Mouse (Mus musculus) kidney, embryonic 16.5 days (tissue): ENCODE measurements around the gene Ston1. TPM values are rescaled to one million over a fixed set of nuclear protein-coding genes. Genes with fewer than 3 reads are reported as not detected.

Experiments used
- ATAC-seq: fragments of 200-750 bp; cut with Nextera tagmentation; 2 replicates; pipeline ENCODE4 v1.8.0; 2017; ENCODE audit warnings: moderate TSS enrichment; ENCODE audit not compliant: low FRiP score, low TSS enrichment
- H3K27ac ChIP-seq: fragments of 300-500 bp; sonication (generic); 2 replicates; pipeline ENCODE4 v1.5.1; 2014; ENCODE audit warnings: low read length
- H3K27me3 ChIP-seq: fragments of 300-500 bp; sonication (generic); 2 replicates; pipeline ENCODE4 v1.6.1; 2014; ENCODE audit warnings: low read length, control low read depth, mixed read lengths; ENCODE audit not compliant: insufficient read depth
- H3K36me3 ChIP-seq: fragments of 300-500 bp; sonication (generic); 2 replicates; pipeline ENCODE4 v1.6.1; 2014; ENCODE audit warnings: low read length, control low read depth, mixed read lengths; ENCODE audit not compliant: insufficient read depth
- H3K4me1 ChIP-seq: fragments of 300-500 bp; sonication (generic); 2 replicates; pipeline ENCODE4 v1.6.1; 2014; ENCODE audit warnings: low read length, control low read depth, mixed read lengths; ENCODE audit not compliant: insufficient read depth
- H3K4me2 ChIP-seq: fragments of 300-500 bp; sonication (generic); replicated peaks from 2 replicates; pipeline ENCODE4 v1.6.1; 2014; ENCODE audit warnings: low read depth, low read length
- H3K4me3 ChIP-seq: fragments of 300-500 bp; sonication (generic); 2 replicates; pipeline ENCODE4 v1.5.1; 2014; ENCODE audit warnings: mild to moderate bottlenecking, low read length
- H3K9ac ChIP-seq: fragments of 300-500 bp; sonication (generic); replicated peaks from 2 replicates; pipeline ENCODE4 v1.6.1; 2014; ENCODE audit warnings: low read length
- H3K9me3 ChIP-seq: fragments of 300-500 bp; sonication (generic); 2 replicates; pipeline ENCODE4 v1.6.1; 2016; ENCODE audit warnings: low read length, control low read depth
- WGBS: fragments of 180-500 bp; shearing (Covaris S2); extraction: QIAGEN DNeasy Blood & Tissue Kit; methylation state at CpG from one replicate; pipeline ENCODE4 v1.1.7; 2014; 5-methylcytosine and 5-hydroxymethylcytosine counted together
- polyA plus RNA-seq: library from polyadenylated mRNA; unstranded; fragments of >200 nt; fragmentation: Nextera tagmentation; extraction: Ambion mirVana; gene quantifications from 2 replicates; pipeline ENCODE4 v1.2.1, GENCODE M21; 2015

Gene Ston1
- polyA plus RNA-seq, 1 experiment from 2014 or later, result 6.3 TPM

GRCm38 (mm10) chr17:88629931-88630553 is 32.6 kb downstream of the Ston1 start:
- peak overlapping the region; percentile 30 for H3K4me2 ChIP-seq
- peak overlapping the region; percentile 94 for H3K27ac ChIP-seq
- ATAC-seq, result peak; percentile 11; the same call in 1 of the 2 replicates
- no peaks in the 10 kb centered on the region for H3K27me3 ChIP-seq
- no peaks in the 10 kb centered on the region for H3K9me3 ChIP-seq
- peak overlapping the region; percentile 24; the same call in 1 of the 2 replicates for H3K9ac ChIP-seq
- WGBS, result 26% methylated on average over 11 of the region's 11 CpGs
- peaks cover 66% of the 10 kb centered on the region for H3K4me1 ChIP-seq
- 0 out of 2 replicates have a peak overlapping the region, but pooled peaks have one; percentile 9 for H3K4me3 ChIP-seq
- peaks cover 1% of the 10 kb centered on the region; the same call in 1 of the 2 replicates for H3K36me3 ChIP-seq

DNA sequence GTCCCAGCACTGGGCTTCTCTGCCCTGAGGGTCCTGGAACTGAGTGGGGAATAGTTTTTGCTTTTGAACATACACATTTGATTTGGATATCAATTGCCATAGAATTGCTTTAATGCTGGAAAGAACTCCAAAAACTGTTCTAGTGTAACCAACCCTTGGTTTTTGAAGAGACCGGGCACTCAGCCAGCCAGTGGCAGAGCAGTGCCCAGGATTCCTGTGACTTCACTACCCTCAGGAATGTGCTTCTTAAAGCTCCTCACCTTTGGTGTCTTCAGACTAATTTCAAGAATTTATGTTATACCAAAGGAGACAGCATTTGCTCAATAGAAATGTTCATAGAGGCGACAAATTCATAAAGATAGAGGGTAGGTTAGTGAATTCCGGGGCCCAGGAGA is 33.1 kb downstream of the Ston1 start:
- H3K9ac ChIP-seq, result peak overlapping the region; percentile 24; the same call in 1 of the 2 replicates

DNA sequence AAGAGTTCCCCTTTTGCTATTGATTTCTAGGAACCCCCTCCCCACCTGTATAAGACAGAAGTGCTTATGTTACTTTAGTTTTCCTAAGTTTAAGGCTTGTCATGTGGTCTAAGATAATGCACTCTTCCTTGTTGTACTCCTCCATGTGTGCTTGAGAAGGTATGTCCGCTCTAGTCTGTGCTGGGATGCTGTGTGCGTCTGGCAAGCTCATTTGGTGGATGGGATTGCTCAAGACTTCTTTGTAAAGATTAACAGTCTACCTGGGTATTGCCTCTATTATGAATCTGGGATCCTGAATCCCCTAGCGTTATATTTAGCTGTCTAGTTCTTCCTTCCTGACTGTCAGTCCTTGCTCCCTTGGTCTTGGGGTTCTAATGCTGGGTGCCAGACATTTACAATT is 35.1 kb downstream of the Ston1 start:
- Histone ChIP-seq H3K27me3 (no peaks in the 10 kb centered on the region), H3K9ac (no peak overlapping the region), H3K36me3 (peaks cover 19% of the 10 kb centered on the region; the same call in 1 of the 2 replicates), H3K4me3 (no peak overlapping the region), H3K4me2 (no peak overlapping the region), H3K27ac (no peak overlapping the region), H3K4me1 (peaks cover 42% of the 10 kb centered on the region), H3K9me3 (no peaks in the 10 kb centered on the region)
- no peak for ATAC-seq
- 77% methylated on average over 3 of the region's 3 CpGs for WGBS

More for the DNA sequence above, 33.1 kb downstream of the Ston1 start:
- ATAC-seq, result no peak
- H3K36me3 ChIP-seq, result peaks cover 6% of the 10 kb centered on the region; the same call in 1 of the 2 replicates
- no peak overlapping the region for H3K4me3 ChIP-seq
- no peak overlapping the region; the same call in 1 of the 2 replicates for H3K4me2 ChIP-seq
- H3K27me3 ChIP-seq, result no peaks in the 10 kb centered on the region
- no peaks in the 10 kb centered on the region for H3K9me3 ChIP-seq
- 79% methylated on average over 3 of the region's 3 CpGs for WGBS
- peaks cover 61% of the 10 kb centered on the region for H3K4me1 ChIP-seq
- H3K27ac ChIP-seq, result peak overlapping the region; percentile 94

DNA sequence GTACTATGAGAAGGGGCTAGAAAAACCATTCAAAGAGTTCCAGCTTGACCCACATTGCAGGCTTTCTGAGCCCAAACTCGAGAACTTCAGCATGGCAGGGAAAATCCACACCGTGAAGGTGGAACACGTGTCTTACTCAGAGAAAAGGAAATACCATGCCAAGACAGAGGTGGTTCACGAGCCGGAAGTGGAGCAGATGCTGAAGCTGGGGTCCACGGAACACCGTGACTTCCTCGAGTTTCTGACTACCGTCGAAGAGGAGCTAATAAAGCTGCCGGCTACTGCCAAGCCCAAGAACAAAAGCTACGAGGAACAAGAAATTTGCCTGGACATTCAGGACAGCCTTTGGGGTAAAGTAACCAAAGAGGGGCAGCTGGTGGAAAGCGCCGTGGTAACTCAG is 38.6 kb downstream of the Ston1 start:
- 74% methylated on average over 14 of the region's 14 CpGs for WGBS
- Histone ChIP-seq H3K4me2 (no peak overlapping the region), H3K9me3 (no peaks in the 10 kb centered on the region), H3K9ac (no peak overlapping the region), H3K4me1 (peaks cover 9% of the 10 kb centered on the region), H3K36me3 (peaks cover 23% of the 10 kb centered on the region), H3K27me3 (no peaks in the 10 kb centered on the region), H3K27ac (no peak overlapping the region), H3K4me3 (no peak overlapping the region)
- ATAC-seq, result no peak

GRCm38 (mm10) chr17:88636587-88636986 is 39.1 kb downstream of the Ston1 start:
- no peak overlapping the region for H3K4me2 ChIP-seq
- ATAC-seq, result peak; percentile 25; the same call in 1 of the 2 replicates
- H3K27ac ChIP-seq, result no peak overlapping the region
- peaks cover 23% of the 10 kb centered on the region for H3K36me3 ChIP-seq
- no peak overlapping the region for H3K4me3 ChIP-seq
- no peaks in the 10 kb centered on the region for H3K9me3 ChIP-seq
- 30% methylated on average over 12 of the region's 12 CpGs for WGBS
- no peaks in the 10 kb centered on the region for H3K27me3 ChIP-seq
- 0 out of 2 replicates have a peak overlapping the region, but pooled peaks have one; percentile 20 for H3K9ac ChIP-seq
- peaks cover 4% of the 10 kb centered on the region for H3K4me1 ChIP-seq

- no peak overlapping the region for H3K4me3 ChIP-seq
- no peaks in the 10 kb centered on the region for H3K27me3 ChIP-seq
- WGBS, result 29% methylated on average over 6 of the region's 6 CpGs
- peak; percentile 63; the same call in 1 of the 2 replicates for ATAC-seq
- no peak overlapping the region for H3K9ac ChIP-seq
- no peaks in the 10 kb centered on the region for H3K4me1 ChIP-seq
- H3K4me2 ChIP-seq, result no peak overlapping the region
- H3K36me3 ChIP-seq, result peaks cover 21% of the 10 kb centered on the region
- H3K9me3 ChIP-seq, result no peaks in the 10 kb centered on the region
- H3K27ac ChIP-seq, result no peak overlapping the region
These were observed 43.5 kb downstream of the Ston1 start for GRCm38 (mm10) chr17:88641012-88641411.

GRCm38 (mm10) chr17:88641836-88642235 is 44.4 kb downstream of the Ston1 start:
- peaks cover 19% of the 10 kb centered on the region for H3K36me3 ChIP-seq
- H3K27ac ChIP-seq, result no peak overlapping the region
- H3K27me3 ChIP-seq, result no peaks in the 10 kb centered on the region
- 91% methylated on average over 8 of the region's 8 CpGs for WGBS
- no peak overlapping the region for H3K4me3 ChIP-seq
- H3K9me3 ChIP-seq, result no peaks in the 10 kb centered on the region
- H3K4me1 ChIP-seq, result no peaks in the 10 kb centered on the region
- H3K4me2 ChIP-seq, result no peak overlapping the region
- H3K9ac ChIP-seq, result no peak overlapping the region
- ATAC-seq, result no peak

DNA sequence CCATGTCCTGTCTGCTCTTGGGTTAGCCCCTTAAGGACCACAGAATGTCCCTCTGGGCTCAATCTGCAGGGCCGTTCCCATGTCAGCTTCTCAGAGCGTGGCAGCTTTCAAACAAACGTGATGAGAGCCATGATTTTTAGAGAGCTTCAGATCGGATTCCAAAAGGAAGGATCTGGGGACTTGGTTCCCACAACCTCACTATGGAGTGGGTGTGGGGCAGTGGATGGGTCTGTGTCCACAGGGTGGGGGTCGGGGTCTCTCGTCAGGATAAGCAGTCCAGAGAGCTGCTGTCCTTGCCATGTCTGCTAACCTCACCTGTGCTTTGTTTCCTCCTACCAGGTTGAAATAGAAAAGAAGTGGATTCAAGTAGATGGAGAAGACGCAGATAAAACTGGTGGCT is 47.4 kb downstream of the Ston1 start:
- Histone ChIP-seq H3K9me3 (peaks cover 2% of the 10 kb centered on the region; the same call in 1 of the 2 replicates), H3K9ac (no peak overlapping the region), H3K4me3 (no peak overlapping the region), H3K4me1 (no peaks in the 10 kb centered on the region), H3K27ac (no peak overlapping the region), H3K36me3 (peaks cover 27% of the 10 kb centered on the region), H3K27me3 (no peaks in the 10 kb centered on the region), H3K4me2 (no peak overlapping the region)
- no peak for ATAC-seq
- 91% methylated on average over 7 of the region's 7 CpGs for WGBS

DNA sequence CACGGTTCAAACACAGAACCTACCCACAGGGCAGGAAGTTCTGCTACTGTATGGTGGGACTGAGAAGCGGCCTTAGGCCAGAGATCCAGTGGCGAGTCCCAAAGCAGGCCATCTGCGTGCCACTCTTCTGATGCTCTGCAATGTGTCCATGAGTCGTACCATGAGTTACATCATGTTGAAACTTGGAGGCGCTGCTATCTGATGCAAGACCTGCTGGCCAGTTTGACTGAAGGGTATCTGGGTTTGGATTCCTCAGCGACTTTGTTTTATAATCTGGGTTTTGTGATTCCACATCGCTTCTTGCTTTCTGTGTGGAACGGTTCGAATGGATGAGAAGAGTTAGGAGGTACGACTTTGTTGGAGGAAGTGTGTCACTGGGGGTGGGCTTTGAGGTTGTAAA is 47.8 kb downstream of the Ston1 start:
- Histone ChIP-seq H3K4me2 (no peak overlapping the region), H3K9me3 (peaks cover 2% of the 10 kb centered on the region; the same call in 1 of the 2 replicates), H3K4me3 (no peak overlapping the region), H3K27ac (no peak overlapping the region), H3K9ac (no peak overlapping the region), H3K4me1 (no peaks in the 10 kb centered on the region), H3K36me3 (peaks cover 25% of the 10 kb centered on the region), H3K27me3 (no peaks in the 10 kb centered on the region)
- no peak for ATAC-seq
- 92% methylated on average over 11 of the region's 11 CpGs for WGBS

GRCm38 (mm10) chr17:88647149-88647548 is 49.7 kb downstream of the Ston1 start:
- WGBS, result 92% methylated on average over 3 of the region's 3 CpGs
- Histone ChIP-seq H3K4me3 (no peak overlapping the region), H3K36me3 (peaks cover 23% of the 10 kb centered on the region; the same call in 1 of the 2 replicates), H3K27me3 (no peaks in the 10 kb centered on the region), H3K9ac (no peak overlapping the region), H3K9me3 (peaks cover 2% of the 10 kb centered on the region; the same call in 1 of the 2 replicates), H3K27ac (no peak overlapping the region), H3K4me2 (no peak overlapping the region), H3K4me1 (no peaks in the 10 kb centered on the region)
- ATAC-seq, result no peak
